Mouse (Mus musculus): ENCODE measurements around the gene Foxq1. TPM values are rescaled to one million over a fixed set of nuclear protein-coding genes. Genes with fewer than 3 reads are reported as not detected.

Gene Foxq1
- total RNA-seq, 2 experiments from 2014 or later = 0.10 TPM; not detected in 1

DNA sequence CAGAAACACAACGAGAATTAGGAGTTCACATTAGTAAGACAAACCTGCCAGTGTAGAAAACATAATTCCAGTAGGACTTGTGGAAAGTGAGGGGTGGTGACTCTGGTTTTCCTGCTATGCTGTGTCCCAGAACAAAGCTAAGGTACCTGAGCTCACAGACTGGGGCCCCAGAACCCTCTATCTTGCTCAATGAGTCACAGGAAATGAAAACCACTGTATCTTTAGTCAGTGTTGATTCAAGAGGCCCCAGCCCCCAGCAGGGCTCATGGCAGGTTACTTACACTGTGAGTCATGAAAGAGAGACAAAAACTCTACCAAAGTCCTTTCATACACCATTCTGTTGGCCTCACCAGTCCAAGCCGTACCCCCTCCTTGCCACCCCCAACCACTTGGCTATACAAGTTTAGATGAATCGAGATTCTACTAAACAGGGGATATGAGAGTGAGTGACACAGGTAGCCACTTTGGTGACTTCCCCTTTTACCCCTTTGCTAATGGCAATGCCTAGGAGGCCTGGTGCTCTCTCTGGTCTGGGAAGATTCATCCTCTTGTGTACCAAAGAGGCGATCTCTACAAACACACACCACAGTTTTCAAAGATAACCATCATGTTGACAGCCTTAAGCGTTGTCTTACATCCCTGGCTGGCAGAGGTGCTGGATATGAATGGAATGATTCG is 11.8 kb downstream of the Foxq1 start:
- DNase-seq (ENCODE audit: low spot score in 2 of 2) = no peak

GRCm38 (mm10) chr13:31572806-31573508 is 17.0 kb downstream of the Foxq1 start:
- no peak for DNase-seq (ENCODE audit: low spot score in 2 of 2)

DNA sequence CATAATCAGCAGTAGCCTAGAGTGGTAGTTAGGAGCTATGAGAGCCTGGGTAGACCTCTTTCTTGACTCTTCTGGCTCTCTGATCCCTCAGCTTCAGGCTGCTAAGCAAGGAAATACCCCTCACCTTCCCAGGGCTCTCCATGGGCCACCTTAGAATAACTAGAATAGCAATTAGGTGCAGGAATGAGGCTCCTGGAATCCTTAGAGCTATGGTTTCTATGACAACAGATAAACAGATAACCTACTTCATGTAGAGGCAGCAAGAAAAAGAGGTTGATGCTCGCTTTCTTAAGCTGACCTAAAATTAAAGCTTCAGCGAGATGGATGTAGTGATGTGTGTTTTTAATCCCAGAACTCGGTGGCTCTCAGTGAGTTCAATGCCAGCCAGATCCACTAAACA is 18.7 kb downstream of the Foxq1 start:
- no peak for DNase-seq (ENCODE audit: low spot score in 2 of 2)

DNA sequence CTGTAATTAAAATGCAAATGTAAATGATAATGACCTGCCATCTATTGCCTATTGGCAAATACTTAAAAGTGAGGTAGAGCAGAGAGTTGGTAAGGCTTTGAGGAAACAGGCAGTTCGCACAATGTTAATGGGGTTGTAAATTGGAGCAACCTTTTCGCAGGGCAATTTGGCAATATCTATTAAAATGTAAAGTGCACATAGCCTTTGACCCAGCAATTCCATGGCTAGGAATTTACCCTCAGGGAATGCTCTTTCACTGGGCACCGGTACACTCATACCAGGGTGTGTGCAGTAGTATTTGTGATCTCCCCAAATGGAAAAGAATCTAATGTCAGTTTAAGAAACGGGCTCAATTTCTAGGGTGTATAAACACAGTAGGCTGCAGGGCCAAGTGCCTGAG is 20.8 kb downstream of the Foxq1 start:
- DNase-seq (ENCODE audit: low spot score in 2 of 2) = no peak

DNA sequence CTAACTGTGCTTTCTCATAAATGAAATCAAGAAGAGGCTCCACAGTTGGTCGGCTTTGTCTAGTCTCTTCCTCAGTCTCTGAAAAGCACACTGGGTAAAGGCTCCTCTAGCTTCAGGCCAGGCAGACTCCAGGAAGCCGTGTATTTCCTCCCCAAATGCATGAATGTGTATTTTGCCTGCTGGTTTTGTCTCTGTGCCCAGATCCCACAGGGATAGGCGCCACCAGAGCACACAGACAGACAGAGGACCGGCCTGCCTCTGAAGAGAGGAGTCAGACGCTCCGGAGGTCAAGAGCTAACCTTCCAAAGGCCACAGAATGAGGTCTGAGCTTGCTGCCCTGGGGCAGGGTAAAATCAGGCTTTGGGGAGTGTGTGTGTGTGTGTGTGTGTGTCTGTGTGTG is 21.6 kb downstream of the Foxq1 start:
- no peak for DNase-seq (ENCODE audit: low spot score in 2 of 2)

GRCm38 (mm10) chr13:31578389-31578788 is 22.5 kb downstream of the Foxq1 start:
- DNase-seq (ENCODE audit: low spot score in 2 of 2) = no peak

- no peak for DNase-seq (ENCODE audit: low spot score in 2 of 2)
These were observed 23.9 kb downstream of the Foxq1 start for GRCm38 (mm10) chr13:31579866-31580265.

- no peak for DNase-seq (ENCODE audit: low spot score in 2 of 2)
These were observed 31.4 kb downstream of the Foxq1 start for GRCm38 (mm10) chr13:31587341-31587740.

DNA sequence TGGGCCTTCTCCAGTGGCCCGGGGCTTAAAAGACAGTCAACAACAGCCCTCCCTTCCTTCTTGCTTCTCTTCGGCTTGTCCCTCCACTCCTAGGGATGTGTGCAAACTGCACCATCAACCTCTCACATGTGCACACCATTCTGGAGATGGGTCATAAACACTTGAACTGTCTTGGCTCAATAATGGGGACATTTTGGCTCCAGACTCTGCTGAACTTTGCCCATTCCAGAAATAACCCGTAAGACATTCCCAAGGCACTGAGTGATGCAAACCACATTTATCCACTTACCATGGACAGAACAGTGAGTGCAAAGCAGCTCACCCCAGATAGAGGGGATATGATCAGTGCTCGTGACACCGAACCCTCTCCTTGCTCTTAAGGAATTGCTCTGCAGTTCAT is 43.6 kb downstream of the Foxq1 start:
- DNase-seq (ENCODE audit: low spot score in 2 of 2) = no peak

DNA sequence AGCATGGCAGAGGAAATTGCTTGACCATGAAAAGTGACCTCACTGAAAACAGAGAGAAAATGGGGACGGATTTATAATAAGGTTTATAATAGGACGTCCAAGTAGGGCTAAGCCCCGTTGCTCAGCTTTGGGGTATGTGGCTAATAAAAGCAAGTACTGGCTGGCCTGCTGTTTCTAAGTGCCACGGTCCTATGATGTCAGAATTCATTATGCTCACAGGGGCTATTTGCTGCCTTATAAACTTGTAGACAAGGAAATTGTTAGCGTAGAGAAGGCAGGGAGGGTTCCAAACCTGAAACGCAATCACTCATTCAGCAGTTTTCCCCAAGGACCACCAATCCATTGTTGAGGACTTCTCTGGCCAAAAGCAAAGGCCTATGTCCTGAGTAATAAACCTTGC is 48.0 kb downstream of the Foxq1 start:
- DNase-seq (ENCODE audit: low spot score in 2 of 2) = no peak

Other genes with a start within 250 kb of the Foxq1 start
- gene A530084C06Rik, start 3.2 kb downstream of the Foxq1 start, total RNA-seq (2021) = not detected
- under 1 TPM in 1 of 2 experiments, not detected in 1; 0.19 TPM for gene Foxf2, start 69.7 kb downstream of the Foxq1 start, total RNA-seq (2021)